Mouse (Mus musculus) brain, embryonic 14.5 days (tissue): Measurements from ENCODE around the gene Gm5737.

ENCODE experiments used
- CTCF ChIP-seq: fragments of 200-500 bp; IDR thresholded peaks from 2 replicates; pipeline ENCODE4 v1.5.1; 2012; ENCODE audit warnings: inconsistent platforms, mild to moderate bottlenecking, moderate library complexity, borderline replicate concordance; ENCODE audit not compliant: insufficient read depth, insufficient read length; ENCODE audit errors: extremely low read depth
- POLR2A ChIP-seq: fragments of 200-500 bp; IDR thresholded peaks from 2 replicates; pipeline ENCODE4 v1.6.1; 2012; ENCODE audit warnings: mild to moderate bottlenecking, inconsistent platforms, borderline replicate concordance; ENCODE audit not compliant: poor library complexity, insufficient read depth, insufficient read length, severe bottlenecking; ENCODE audit errors: extremely low read depth

GRCm38 (mm10) chr7:120880770-120881169, 68.6 kb downstream of the Gm5737 start:
- TF ChIP-seq POLR2A: no peak
- no peak for TF ChIP-seq CTCF
